ENCODE assay signal across 8 mouse cellular contexts in the genomic region with DNA sequence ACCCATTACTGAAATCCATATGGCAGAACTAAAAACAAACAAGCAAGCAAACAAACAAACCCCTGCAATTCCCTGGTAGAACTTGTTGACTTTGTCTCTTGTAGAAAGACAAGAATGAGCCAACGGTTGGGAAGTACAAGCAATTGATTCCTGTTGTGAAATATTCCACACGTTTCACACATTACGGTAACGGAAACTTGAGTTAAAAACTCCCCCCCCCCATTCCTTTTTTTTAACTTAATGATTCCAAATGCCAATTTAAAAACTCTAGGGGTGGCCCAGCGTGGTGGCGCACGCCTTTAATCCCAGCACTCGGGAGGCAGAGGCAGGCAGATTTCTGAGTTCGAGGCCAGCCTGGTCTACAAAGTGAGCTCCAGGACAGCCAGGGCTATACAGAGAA. TPM values are rescaled to one million over a fixed set of nuclear protein-coding genes. Genes with fewer than 3 reads are reported as not detected.
DNase-seq lines count a peak whose midpoint lies in the region; ATAC-seq lines count a peak whose summit lies in the region.

A gene (minus strand): TSS at position 101 of the 400 bp plus-strand sequence.

- intact Hi-C loops in gastrocnemius, postnatal 14 days (cut with DNase I; ENCODE audit: low total_unique reads) = loop anchor here (10.0 kb wide), 1 partner anchor 60 kb away; a partner anchor contains a TSS

- peak within 1 kb of the TSS; percentile 98 for H3K27ac ChIP-seq in kidney, embryonic 15.5 days
- peak within 1 kb of the TSS; percentile 95 for H3K27ac ChIP-seq in intestine, embryonic 15.5 days

- 92% methylated on average over 9 of the region's 9 CpGs for WGBS in kidney, embryonic 15.5 days
- 88% methylated on average over 9 of the region's 9 CpGs for WGBS in intestine, embryonic 15.5 days

- H3K4me3 ChIP-seq in kidney, embryonic 15.5 days (replicated peaks) = peak within 1 kb of the TSS; percentile 68
- H3K4me3 ChIP-seq in intestine, embryonic 15.5 days (replicated peaks) = peak within 1 kb of the TSS; percentile 91

- H3K9ac ChIP-seq in kidney, embryonic 15.5 days = peak within 1 kb of the TSS; percentile 60
- peak within 1 kb of the TSS; percentile 53 for H3K9ac ChIP-seq in intestine, embryonic 15.5 days

- no peak for DNase-seq in kidney, adult 18-20 months
- no peak for DNase-seq in adrenal gland, postnatal 36 days
- no peak for DNase-seq in gastrocnemius, postnatal 14 days
- DNase-seq in right cerebral cortex, postnatal 14 days = no peak
- no peak for DNase-seq in adipocyte (ENCODE audit: low spot score)

- no peaks in the 10 kb centered on the region; the same call in 1 of the 2 replicates for H3K36me3 ChIP-seq in kidney, embryonic 15.5 days
- H3K36me3 ChIP-seq in intestine, embryonic 15.5 days = no peaks in the 10 kb centered on the region

- no peaks in the 10 kb centered on the region for H3K27me3 ChIP-seq in kidney, embryonic 15.5 days
- H3K27me3 ChIP-seq in intestine, embryonic 15.5 days (replicated peaks) = no peaks in the 10 kb centered on the region

- H3K4me2 ChIP-seq in kidney, embryonic 15.5 days = peak within 1 kb of the TSS; percentile 88
- H3K4me2 ChIP-seq in intestine, embryonic 15.5 days (replicated peaks) = peak within 1 kb of the TSS; percentile 70

- no peak for ATAC-seq in kidney, embryonic 15.5 days (replicated peaks; ENCODE audit: low FRiP score)
- no peak for ATAC-seq in intestine, embryonic 15.5 days
- no peak for ATAC-seq in megakaryocyte-erythroid progenitor cell, adult 5-6 weeks (replicated peaks; ENCODE audit: low FRiP score, low TSS enrichment, poor library complexity, severe bottlenecking)

- H3K9me3 ChIP-seq in kidney, embryonic 15.5 days (replicated peaks) = no peaks in the 10 kb centered on the region
- no peaks in the 10 kb centered on the region for H3K9me3 ChIP-seq in intestine, embryonic 15.5 days

- H3K4me1 ChIP-seq in kidney, embryonic 15.5 days = peaks cover 19% of the 10 kb centered on the region
- peaks cover 11% of the 10 kb centered on the region; the same call in 1 of the 2 replicates for H3K4me1 ChIP-seq in intestine, embryonic 15.5 days (replicated peaks)

RNA-seq across cellular contexts. Expression of the gene that starts here (rescaled TPM):
- polyA plus RNA-seq in kidney, embryonic 15.5 days (2015; fragmentation: Nextera tagmentation; extraction: Ambion mirVana) = 106 and 109 TPM in 2 replicates
- 10 to 100 TPM; 77.8 to 98.7 TPM for total RNA-seq in adrenal gland, postnatal 36 days (2021)
- total RNA-seq in gastrocnemius, postnatal 14 days (2021) = 10 to 100 TPM; 50.2 to 53.9 TPM
- polyA plus RNA-seq in intestine, embryonic 15.5 days (2015; fragmentation: Nextera tagmentation; extraction: Ambion mirVana) = 85.0 and 91.2 TPM in 2 replicates
- 100.0 and 105 TPM in 2 replicates for total RNA-seq in megakaryocyte-erythroid progenitor cell, adult 5-6 weeks (2014; fragmentation: Nextera tagmentation)
- total RNA-seq in megakaryocyte-erythroid progenitor cell, adult 5-6 weeks (2017) = 124 and 133 TPM in 2 replicates
